Mouse (Mus musculus) hindbrain, embryonic 10.5 days (tissue): Measurements from ENCODE around the gene Kcnq2. TPM values are rescaled to one million over a fixed set of nuclear protein-coding genes. Genes with fewer than 3 reads are reported as not detected.

Source experiments
- DNase-seq: peaks from one replicate; pipeline ENCODE4 v3.0.0-alpha.2; 2017; ENCODE audit warnings: low spot score
- H3K27ac ChIP-seq: fragments of 300-500 bp; sonication (generic); 2 replicates; pipeline ENCODE4 v1.5.1; 2016; ENCODE audit warnings: mild to moderate bottlenecking, moderate library complexity
- H3K27me3 ChIP-seq: fragments of 300-500 bp; sonication (generic); 2 replicates; pipeline ENCODE4 v1.6.1; 2016; ENCODE audit warnings: mild to moderate bottlenecking; ENCODE audit not compliant: poor library complexity, insufficient read depth, severe bottlenecking
- H3K36me3 ChIP-seq: fragments of 300-500 bp; sonication (generic); 2 replicates; pipeline ENCODE4 v1.6.1; 2016; ENCODE audit warnings: mild to moderate bottlenecking, moderate library complexity
- H3K4me1 ChIP-seq: fragments of 300-500 bp; sonication (generic); replicated peaks from 2 replicates; pipeline ENCODE4 v1.6.1; 2016; ENCODE audit warnings: mild to moderate bottlenecking
- H3K4me3 ChIP-seq: fragments of 300-500 bp; sonication (generic); 2 replicates; pipeline ENCODE4 v1.5.1; 2016; ENCODE audit warnings: mild to moderate bottlenecking, moderate library complexity
- H3K9me3 ChIP-seq: fragments of 300-500 bp; sonication (generic); 2 replicates; pipeline ENCODE4 v1.6.1; 2016; ENCODE audit warnings: mild to moderate bottlenecking, moderate library complexity
- WGBS: fragments of 180-500 bp; shearing (Covaris S2); methylation state at CpG from one replicate; pipeline ENCODE4 v1.1.7; 2016; 5-methylcytosine and 5-hydroxymethylcytosine counted together
- polyA plus RNA-seq: library from polyadenylated mRNA; unstranded; fragments of >200 nt; fragmentation: Nextera tagmentation; extraction: Ambion mirVana; gene quantifications from 2 replicates; pipeline ENCODE4 v1.2.1, GENCODE M21; 2016

Gene Kcnq2
- polyA plus RNA-seq, 1 experiment from 2014 or later: 15.5 TPM

GRCm38 (mm10) chr2:181044001-181044400, 91.1 kb downstream of the Kcnq2 start:
- H3K4me1 ChIP-seq: peaks cover 69% of the 10 kb centered on the region
- no peaks in the 10 kb centered on the region for H3K9me3 ChIP-seq
- WGBS: 10% methylated on average over 3 of the region's 3 CpGs
- H3K36me3 ChIP-seq: no peaks in the 10 kb centered on the region
- peak; percentile 74 for DNase-seq
- no peak overlapping the region for H3K4me3 ChIP-seq
- peaks cover 43% of the 10 kb centered on the region for H3K27me3 ChIP-seq
- peak overlapping the region; percentile 76 for H3K27ac ChIP-seq

- peaks cover 49% of the 10 kb centered on the region for H3K27me3 ChIP-seq
- no peak for DNase-seq
- no peaks in the 10 kb centered on the region for H3K36me3 ChIP-seq
- WGBS: 56% methylated on average over 3 of the region's 3 CpGs
- H3K4me1 ChIP-seq: peaks cover 73% of the 10 kb centered on the region
- H3K4me3 ChIP-seq: no peak within 1 kb of the TSS
- no peaks in the 10 kb centered on the region for H3K9me3 ChIP-seq
- peak within 1 kb of the TSS; percentile 76 for H3K27ac ChIP-seq
Observed at GRCm38 (mm10) chr2:181043437-181043836, 91.7 kb downstream of the Kcnq2 start, which contains the start of gene Chrna4. Gene Chrna4 (minus strand): TSS chr2:181043546.

- Histone ChIP-seq H3K27ac (peak overlapping the region; percentile 76), H3K4me1 (peaks cover 80% of the 10 kb centered on the region)
- no peak for DNase-seq
Observed at GRCm38 (mm10) chr2:181042376-181042775, 92.7 kb downstream of the Kcnq2 start.

GRCm38 (mm10) chr2:181041941-181042340, 93.2 kb downstream of the Kcnq2 start:
- Histone ChIP-seq H3K27me3 (peaks cover 64% of the 10 kb centered on the region), H3K27ac (peak overlapping the region; percentile 76), H3K9me3 (no peaks in the 10 kb centered on the region), H3K36me3 (no peaks in the 10 kb centered on the region; the same call in 1 of the 2 replicates), H3K4me1 (peaks cover 84% of the 10 kb centered on the region), H3K4me3 (no peak overlapping the region)
- peak; percentile 38 for DNase-seq
- WGBS: 3% methylated on average over 7 of the region's 7 CpGs

More at GRCm38 (mm10) chr2:181042376-181042775, 92.7 kb downstream of the Kcnq2 start:
- H3K36me3 ChIP-seq: no peaks in the 10 kb centered on the region
- H3K27me3 ChIP-seq: peaks cover 60% of the 10 kb centered on the region
- H3K9me3 ChIP-seq: no peaks in the 10 kb centered on the region
- no peak overlapping the region for H3K4me3 ChIP-seq

- Histone ChIP-seq H3K36me3 (peaks cover 24% of the 10 kb centered on the region), H3K4me1 (peaks cover 91% of the 10 kb centered on the region), H3K9me3 (no peaks in the 10 kb centered on the region), H3K27ac (peak overlapping the region; percentile 92), H3K4me3 (peak overlapping the region; percentile 78), H3K27me3 (peaks cover 78% of the 10 kb centered on the region)
- no peak for DNase-seq
- under 1% methylated on average over 16 of the region's 16 CpGs for WGBS
Observed at GRCm38 (mm10) chr2:181039356-181039680, 95.8 kb downstream of the Kcnq2 start.

- peak overlapping the region; percentile 92 for H3K27ac ChIP-seq
- H3K27me3 ChIP-seq: peaks cover 78% of the 10 kb centered on the region
- H3K4me3 ChIP-seq: peak overlapping the region; percentile 78
- WGBS: under 1% methylated on average over 63 of the region's 63 CpGs
- no peaks in the 10 kb centered on the region for H3K9me3 ChIP-seq
- DNase-seq: peak; percentile 73
- peaks cover 29% of the 10 kb centered on the region for H3K36me3 ChIP-seq
- peaks cover 87% of the 10 kb centered on the region for H3K4me1 ChIP-seq
Observed at GRCm38 (mm10) chr2:181038644-181039355, 96.3 kb downstream of the Kcnq2 start.

GRCm38 (mm10) chr2:181036561-181036960, 98.5 kb downstream of the Kcnq2 start:
- H3K4me1 ChIP-seq: peaks cover 67% of the 10 kb centered on the region
- H3K9me3 ChIP-seq: no peaks in the 10 kb centered on the region
- no peak overlapping the region for H3K4me3 ChIP-seq
- WGBS: 77% methylated on average over 6 of the region's 6 CpGs
- no peak overlapping the region for H3K27ac ChIP-seq
- peaks cover 60% of the 10 kb centered on the region for H3K27me3 ChIP-seq
- DNase-seq: no peak
- peaks cover 51% of the 10 kb centered on the region for H3K36me3 ChIP-seq

- Histone ChIP-seq H3K4me3 (no peak overlapping the region), H3K9me3 (no peaks in the 10 kb centered on the region), H3K27ac (no peak overlapping the region), H3K36me3 (peaks cover 65% of the 10 kb centered on the region), H3K27me3 (peaks cover 46% of the 10 kb centered on the region), H3K4me1 (peaks cover 53% of the 10 kb centered on the region)
- 87% methylated on average over 7 of the region's 7 CpGs for WGBS
- no peak for DNase-seq
Observed at GRCm38 (mm10) chr2:181035186-181035585, 99.9 kb downstream of the Kcnq2 start.

- peaks cover 84% of the 10 kb centered on the region for H3K36me3 ChIP-seq
- H3K27ac ChIP-seq: no peak overlapping the region
- H3K4me3 ChIP-seq: no peak overlapping the region
- peaks cover 28% of the 10 kb centered on the region for H3K27me3 ChIP-seq
- H3K9me3 ChIP-seq: no peaks in the 10 kb centered on the region
- peaks cover 37% of the 10 kb centered on the region for H3K4me1 ChIP-seq
- WGBS: 80% methylated on average over 6 of the region's 6 CpGs
- no peak for DNase-seq
Observed at GRCm38 (mm10) chr2:181033310-181033709, 101.8 kb downstream of the Kcnq2 start.

GRCm38 (mm10) chr2:181032407-181032806, 102.7 kb downstream of the Kcnq2 start:
- DNase-seq: peak; percentile 24
- Histone ChIP-seq H3K4me1 (peaks cover 36% of the 10 kb centered on the region), H3K27ac (no peak overlapping the region), H3K9me3 (no peaks in the 10 kb centered on the region), H3K36me3 (peaks cover 93% of the 10 kb centered on the region), H3K27me3 (peaks cover 19% of the 10 kb centered on the region), H3K4me3 (no peak overlapping the region)
- 53% methylated on average over 5 of the region's 5 CpGs for WGBS

- no peak for DNase-seq
- Histone ChIP-seq H3K9me3 (no peaks in the 10 kb centered on the region), H3K27me3 (peaks cover 9% of the 10 kb centered on the region), H3K4me1 (peaks cover 29% of the 10 kb centered on the region), H3K4me3 (no peak overlapping the region), H3K36me3 (peaks cover 100% of the 10 kb centered on the region), H3K27ac (no peak overlapping the region)
- WGBS: 86% methylated on average over 11 of the region's 11 CpGs
Observed at GRCm38 (mm10) chr2:181031406-181031934, 103.6 kb downstream of the Kcnq2 start.
